Mouse (Mus musculus) neutrophil, adult 83 days (primary cell): ENCODE results near the gene Faf2. TPM values are rescaled to one million over a fixed set of nuclear protein-coding genes. Genes with fewer than 3 reads are reported as not detected.

Experiments used
- total RNA-seq, 2 experiments: library from RNA; stranded (reverse); gene quantifications; one replicate each; pipeline ENCODE4 v1.2.4; 2023

The Faf2 gene
- total RNA-seq, result 10 to 100 TPM; 27.8 to 33.2 TPM

GRCm38 (mm10) chr13:54621155-54621932 lies at the start of gene Faf2:
TSS of gene Faf2 (plus strand) at chr13:54621784.

GRCm38 (mm10) chr13:54574854-54575481 lies 46.6 kb upstream of the Faf2 start, which contains the start of gene Arl10:
TSS of gene Arl10 (plus strand) at chr13:54575015.

DNA sequence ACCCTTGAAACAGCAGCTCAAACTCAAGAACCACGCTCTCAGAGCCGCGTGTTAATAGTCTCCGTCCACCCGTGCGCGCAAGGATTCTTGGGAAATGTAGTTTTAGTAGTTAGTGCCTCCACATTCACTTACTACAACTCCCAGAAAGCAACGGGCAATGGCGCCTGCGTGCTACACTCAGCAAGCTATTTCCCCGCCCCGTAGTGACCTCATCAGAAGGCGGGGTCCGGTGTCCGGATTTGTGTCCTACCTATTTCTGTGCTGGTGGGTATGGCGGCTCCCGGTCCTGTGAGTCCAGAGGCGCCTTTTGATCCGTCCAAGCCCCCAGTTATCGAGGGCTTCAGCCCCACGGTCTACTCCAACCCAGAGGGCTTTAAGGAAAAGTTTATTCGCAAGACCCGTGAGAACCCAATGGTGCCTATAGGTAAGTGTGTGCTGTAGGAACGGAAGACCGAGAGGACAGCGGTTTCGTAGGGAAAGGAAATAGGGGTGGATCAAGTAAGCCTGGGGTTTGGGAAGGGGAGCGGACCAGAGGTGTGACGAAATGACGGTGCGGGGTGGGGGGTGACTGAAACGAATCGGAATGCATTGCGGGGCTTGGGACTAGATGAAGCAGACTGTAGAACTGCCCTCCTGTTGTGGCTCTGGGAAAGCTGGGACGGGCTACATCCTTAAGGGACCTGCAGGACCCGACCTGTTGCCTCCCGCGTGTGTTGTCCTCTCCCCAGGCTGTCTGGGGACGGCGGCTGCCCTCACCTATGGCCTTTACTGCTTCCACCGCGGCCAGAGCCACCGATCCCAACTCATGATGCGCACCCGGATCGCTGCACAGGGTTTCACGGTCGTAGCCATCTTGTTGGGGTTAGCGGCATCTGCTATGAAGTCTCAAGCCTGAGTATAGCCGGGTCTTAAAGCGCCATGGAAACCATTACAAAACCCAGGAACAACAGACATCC lies 31.3 kb upstream of the Faf2 start, which contains the start of the genes Nop16 and Higd2a:
Gene Nop16 (minus strand): TSS at position 95 of the 956 bp plus-strand sequence.
Gene Higd2a (plus strand): TSS at position 212 of the 956 bp plus-strand sequence.

GRCm38 (mm10) chr13:54610972-54611754 lies 10.4 kb upstream of the Faf2 start, which contains the start of gene Cltb:
TSS of gene Cltb (minus strand) at chr13:54611344.

GRCm38 (mm10) chr13:54693558-54694347 lies 72.2 kb downstream of the Faf2 start, which contains the start of gene Rnf44:
TSS of gene Rnf44 (minus strand) at chr13:54693907.

GRCm38 (mm10) chr13:54701243-54701642 lies 79.7 kb downstream of the Faf2 start, which contains the start of gene Cdhr2:
TSS of gene Cdhr2 (plus strand) at chr13:54701461.

Other genes starting within 250 kb of the Faf2 start
- gene Thoc3, start 152.9 kb upstream of the Faf2 start, total RNA-seq, result 10 to 100 TPM; 17.6 to 20.1 TPM
- gene Simc1, start 118.0 kb upstream of the Faf2 start, total RNA-seq, result 1 to 10 TPM; 5.0 to 6.7 TPM
- gene 4833439L19Rik, start 56.3 kb upstream of the Faf2 start, total RNA-seq, result 10 to 100 TPM; 35.0 to 37.0 TPM
- gene Arl10, start 46.8 kb upstream of the Faf2 start, total RNA-seq, result 1 to 10 TPM; 6.4 to 8.8 TPM
- 10 to 100 TPM in 1 of 2 experiments, 1 to 10 TPM in 1; 8.7 to 10.0 TPM for gene Nop16, start 31.7 kb upstream of the Faf2 start, total RNA-seq
- 10 to 100 TPM; 62.8 to 71.2 TPM for gene Higd2a, start 31.6 kb upstream of the Faf2 start, total RNA-seq
- gene Cltb, start 10.4 kb upstream of the Faf2 start, total RNA-seq, result 1 to 10 TPM; 6.0 to 7.0 TPM
- gene Rnf44, start 72.1 kb downstream of the Faf2 start, total RNA-seq, result 100 to 1,000 TPM; 133 to 134 TPM
- not detected for gene Cdhr2, start 79.7 kb downstream of the Faf2 start, total RNA-seq
- gene Gprin1, start 128.1 kb downstream of the Faf2 start, total RNA-seq, result not detected
- gene Sncb, start 144.8 kb downstream of the Faf2 start, total RNA-seq, result not detected
- not detected for gene Eif4e1b, start 162.2 kb downstream of the Faf2 start, total RNA-seq
- 10 to 100 TPM in 1 of 2 experiments, 1 to 10 TPM in 1; 4.4 to 13.8 TPM for gene Tspan17, start 167.6 kb downstream of the Faf2 start, total RNA-seq